Mouse (Mus musculus) liver, embryonic 14.5 days (tissue): Measurements from ENCODE around the gene Dip2c.

Source experiments
- CTCF ChIP-seq: IDR thresholded peaks from 2 replicates; pipeline ENCODE4 v1.5.1; 2016; ENCODE audit warnings: antibody characterized with exemption, low read depth, control low read depth
- EP300 ChIP-seq: IDR thresholded peaks from 2 replicates; pipeline ENCODE4 v1.6.1; 2016; ENCODE audit warnings: antibody characterized with exemption, low read depth

DNA sequence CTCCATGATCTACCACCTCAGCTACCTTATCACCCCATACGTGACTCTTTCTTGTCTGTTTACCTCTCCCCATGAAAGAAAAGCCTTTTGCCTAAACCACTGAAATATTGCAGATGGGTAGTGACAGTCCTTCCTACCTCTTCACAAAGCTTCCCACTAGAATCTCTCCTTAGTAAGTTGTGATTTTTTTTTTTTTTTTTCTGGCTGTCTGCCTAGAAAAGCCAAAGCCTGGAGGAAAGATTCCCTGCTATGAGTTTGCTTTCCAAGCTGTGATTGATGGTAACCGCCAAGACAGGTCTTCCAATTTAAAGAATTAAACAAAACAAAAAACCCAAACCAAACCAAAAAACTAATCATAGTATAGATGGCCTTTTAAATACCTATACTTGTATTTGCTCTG is 85.1 kb downstream of the Dip2c start:
- TF ChIP-seq EP300 (no peak), CTCF (no peak)
